Mouse (Mus musculus) intestine, embryonic 15.5 days (tissue): ENCODE measurements around the gene Lypd5. TPM values are rescaled to one million over a fixed set of nuclear protein-coding genes. Genes with fewer than 3 reads are reported as not detected.
A peak's percentile ranks its signal among the peaks of the same experiment; 100 is the strongest.

ENCODE experiments used
- ATAC-seq: fragments of 200-750 bp; cut with Nextera tagmentation; 2 replicates; pipeline ENCODE4 v1.8.0; 2017; ENCODE audit warnings: moderate TSS enrichment, moderate library complexity
- H3K27ac ChIP-seq: fragments of 300-500 bp; sonication (generic); 2 replicates; pipeline ENCODE4 v1.5.1; 2015; ENCODE audit warnings: mild to moderate bottlenecking, inconsistent platforms
- H3K27me3 ChIP-seq: fragments of 300-500 bp; sonication (generic); replicated peaks from 2 replicates; pipeline ENCODE4 v1.6.1; 2015; ENCODE audit warnings: inconsistent platforms
- H3K36me3 ChIP-seq: fragments of 300-500 bp; sonication (generic); 2 replicates; pipeline ENCODE4 v1.6.1; 2015; ENCODE audit warnings: inconsistent platforms
- H3K4me1 ChIP-seq: fragments of 300-500 bp; sonication (generic); replicated peaks from 2 replicates; pipeline ENCODE4 v1.6.1; 2015; ENCODE audit warnings: inconsistent platforms
- H3K4me2 ChIP-seq: fragments of 300-500 bp; sonication (generic); replicated peaks from 2 replicates; pipeline ENCODE4 v1.6.1; 2015; ENCODE audit warnings: mild to moderate bottlenecking, inconsistent platforms
- H3K4me3 ChIP-seq: fragments of 300-500 bp; sonication (generic); replicated peaks from 2 replicates; pipeline ENCODE4 v1.5.1; 2015; ENCODE audit warnings: inconsistent platforms
- H3K9ac ChIP-seq: fragments of 300-500 bp; sonication (generic); 2 replicates; pipeline ENCODE4 v1.6.1; 2015; ENCODE audit warnings: inconsistent platforms
- H3K9me3 ChIP-seq: fragments of 300-500 bp; sonication (generic); 2 replicates; pipeline ENCODE4 v1.6.1; 2016; ENCODE audit warnings: inconsistent platforms
- WGBS: fragments of 180-500 bp; shearing (Covaris S2); methylation state at CpG from one replicate; pipeline ENCODE4 v1.1.7; 2015; 5-methylcytosine and 5-hydroxymethylcytosine counted together
- polyA plus RNA-seq: library from polyadenylated mRNA; unstranded; fragments of >200 nt; fragmentation: Nextera tagmentation; extraction: Ambion mirVana; gene quantifications from 2 replicates; pipeline ENCODE4 v1.2.1, GENCODE M21; 2015

The Lypd5 gene
- polyA plus RNA-seq, 1 experiment from 2014 or later: not detected

GRCm38 (mm10) chr7:24327281-24327975, 21.6 kb upstream of the Lypd5 start:
- ATAC-seq: peak; percentile 65; the same call in 1 of the 2 replicates
- Histone ChIP-seq H3K9me3 (peaks cover 3% of the 10 kb centered on the region; the same call in 1 of the 2 replicates), H3K4me1 (no peaks in the 10 kb centered on the region), H3K27ac (no peak overlapping the region), H3K27me3 (peaks cover 5% of the 10 kb centered on the region), H3K4me2 (no peak overlapping the region), H3K36me3 (no peaks in the 10 kb centered on the region), H3K9ac (no peak overlapping the region), H3K4me3 (no peak overlapping the region)
- WGBS: 75% methylated on average over 14 of the region's 14 CpGs

GRCm38 (mm10) chr7:24333304-24333986, 15.6 kb upstream of the Lypd5 start, which contains the start of gene Tescl:
Gene Tescl, minus strand, starts transcription at chr7:24333936.
- Histone ChIP-seq H3K4me3 (peak within 1 kb of the TSS; percentile 5; the same call in 1 of the 2 replicates), H3K9ac (no peak within 1 kb of the TSS), H3K36me3 (no peaks in the 10 kb centered on the region), H3K4me2 (peak within 1 kb of the TSS; percentile 22; the same call in 1 of the 2 replicates), H3K27me3 (peaks cover 20% of the 10 kb centered on the region), H3K9me3 (no peaks in the 10 kb centered on the region), H3K4me1 (no peaks in the 10 kb centered on the region), H3K27ac (no peak within 1 kb of the TSS)
- ATAC-seq: no peak
- WGBS: 38% methylated on average over 49 of the region's 49 CpGs

- H3K4me3 ChIP-seq: no peak overlapping the region
- H3K9ac ChIP-seq: no peak overlapping the region
- H3K36me3 ChIP-seq: no peaks in the 10 kb centered on the region
- H3K27me3 ChIP-seq: peaks cover 20% of the 10 kb centered on the region
- no peaks in the 10 kb centered on the region for H3K4me1 ChIP-seq
- no peak overlapping the region for H3K4me2 ChIP-seq
- no peaks in the 10 kb centered on the region for H3K9me3 ChIP-seq
- no peak for ATAC-seq
- no peak overlapping the region for H3K27ac ChIP-seq
- 15% methylated on average over 5 of the region's 5 CpGs for WGBS
Observed at GRCm38 (mm10) chr7:24335699-24336309, 13.2 kb upstream of the Lypd5 start.

- H3K9me3 ChIP-seq: no peaks in the 10 kb centered on the region
- H3K27me3 ChIP-seq: peaks cover 14% of the 10 kb centered on the region
- no peak overlapping the region for H3K4me3 ChIP-seq
- no peaks in the 10 kb centered on the region for H3K4me1 ChIP-seq
- H3K36me3 ChIP-seq: no peaks in the 10 kb centered on the region
- no peak overlapping the region for H3K9ac ChIP-seq
- no peak overlapping the region for H3K27ac ChIP-seq
- 45% methylated on average over 2 of the region's 2 CpGs for WGBS
- H3K4me2 ChIP-seq: no peak overlapping the region
- no peak for ATAC-seq
Observed at GRCm38 (mm10) chr7:24338241-24338640, 10.8 kb upstream of the Lypd5 start.

GRCm38 (mm10) chr7:24343701-24344272, 5.2 kb upstream of the Lypd5 start:
- Histone ChIP-seq H3K9ac (no peak overlapping the region), H3K36me3 (no peaks in the 10 kb centered on the region), H3K4me3 (no peak overlapping the region), H3K4me1 (no peaks in the 10 kb centered on the region), H3K27me3 (no peaks in the 10 kb centered on the region), H3K9me3 (no peaks in the 10 kb centered on the region), H3K4me2 (no peak overlapping the region), H3K27ac (no peak overlapping the region)
- no peak for ATAC-seq
- WGBS: 62% methylated on average over 7 of the region's 7 CpGs

- Histone ChIP-seq H3K27ac (no peak overlapping the region), H3K27me3 (no peaks in the 10 kb centered on the region), H3K9me3 (no peaks in the 10 kb centered on the region), H3K36me3 (no peaks in the 10 kb centered on the region), H3K9ac (no peak overlapping the region), H3K4me3 (no peak overlapping the region), H3K4me1 (no peaks in the 10 kb centered on the region), H3K4me2 (no peak overlapping the region)
- 70% methylated on average over 5 of the region's 5 CpGs for WGBS
- no peak for ATAC-seq
Observed at GRCm38 (mm10) chr7:24346444-24346843, 2.6 kb upstream of the Lypd5 start.

- no peak overlapping the region for H3K4me2 ChIP-seq
- no peaks in the 10 kb centered on the region for H3K4me1 ChIP-seq
- H3K4me3 ChIP-seq: no peak overlapping the region
- no peaks in the 10 kb centered on the region for H3K9me3 ChIP-seq
- no peaks in the 10 kb centered on the region for H3K36me3 ChIP-seq
- WGBS: 83% methylated on average over 6 of the region's 6 CpGs
- no peak overlapping the region for H3K27ac ChIP-seq
- ATAC-seq: no peak
- H3K9ac ChIP-seq: no peak overlapping the region
- 0 out of 2 replicates have a peak, but pooled peaks cover 2% of the 10 kb centered on the region for H3K27me3 ChIP-seq
Observed at GRCm38 (mm10) chr7:24355646-24356045, 6.7 kb downstream of the Lypd5 start.

- no peak for ATAC-seq
- no peaks in the 10 kb centered on the region for H3K36me3 ChIP-seq
- 76% methylated on average over 10 of the region's 10 CpGs for WGBS
- H3K4me2 ChIP-seq: no peak overlapping the region
- no peaks in the 10 kb centered on the region for H3K9me3 ChIP-seq
- H3K27me3 ChIP-seq: 0 out of 2 replicates have a peak, but pooled peaks cover 2% of the 10 kb centered on the region
- no peak overlapping the region for H3K9ac ChIP-seq
- H3K27ac ChIP-seq: no peak overlapping the region
- H3K4me3 ChIP-seq: no peak overlapping the region
- H3K4me1 ChIP-seq: no peaks in the 10 kb centered on the region
Observed at GRCm38 (mm10) chr7:24356081-24356480, 7.1 kb downstream of the Lypd5 start.

GRCm38 (mm10) chr7:24357899-24358298, 8.9 kb downstream of the Lypd5 start:
- 56% methylated on average over 4 of the region's 4 CpGs for WGBS
- Histone ChIP-seq H3K27me3 (0 out of 2 replicates have a peak, but pooled peaks cover 2% of the 10 kb centered on the region), H3K9ac (no peak overlapping the region), H3K4me3 (no peak overlapping the region), H3K4me1 (no peaks in the 10 kb centered on the region), H3K27ac (no peak overlapping the region), H3K36me3 (no peaks in the 10 kb centered on the region), H3K9me3 (no peaks in the 10 kb centered on the region), H3K4me2 (no peak overlapping the region)
- ATAC-seq: no peak

GRCm38 (mm10) chr7:24359269-24359668, 10.3 kb downstream of the Lypd5 start:
- WGBS: 20% methylated on average over 9 of the region's 9 CpGs
- H3K9ac ChIP-seq: no peak overlapping the region
- H3K27me3 ChIP-seq: 0 out of 2 replicates have a peak, but pooled peaks cover 2% of the 10 kb centered on the region
- no peak for ATAC-seq
- H3K9me3 ChIP-seq: no peaks in the 10 kb centered on the region
- H3K27ac ChIP-seq: no peak overlapping the region
- H3K4me2 ChIP-seq: no peak overlapping the region
- no peak overlapping the region for H3K4me3 ChIP-seq
- no peaks in the 10 kb centered on the region for H3K4me1 ChIP-seq
- H3K36me3 ChIP-seq: no peaks in the 10 kb centered on the region

- Histone ChIP-seq H3K4me3 (no peak overlapping the region), H3K9ac (no peak overlapping the region), H3K9me3 (no peaks in the 10 kb centered on the region), H3K4me2 (no peak overlapping the region), H3K27ac (no peak overlapping the region), H3K36me3 (no peaks in the 10 kb centered on the region), H3K4me1 (no peaks in the 10 kb centered on the region), H3K27me3 (0 out of 2 replicates have a peak, but pooled peaks cover 1% of the 10 kb centered on the region)
- ATAC-seq: no peak
- 62% methylated on average over 4 of the region's 4 CpGs for WGBS
Observed at GRCm38 (mm10) chr7:24361001-24361400, 12.0 kb downstream of the Lypd5 start.

- Histone ChIP-seq H3K9me3 (no peaks in the 10 kb centered on the region), H3K4me2 (no peak overlapping the region), H3K36me3 (no peaks in the 10 kb centered on the region), H3K4me3 (no peak overlapping the region), H3K27ac (no peak overlapping the region), H3K27me3 (no peaks in the 10 kb centered on the region), H3K9ac (no peak overlapping the region), H3K4me1 (no peaks in the 10 kb centered on the region)
- no peak for ATAC-seq
- WGBS: 23% methylated on average over 7 of the region's 7 CpGs
Observed at GRCm38 (mm10) chr7:24363228-24363627, 14.2 kb downstream of the Lypd5 start.
